ENCODE assay signal across 35 mouse cellular contexts in genomic region chr13:72961291-72961690, GRCm38 (mm10).
"Had no signal": no experiment of that assay in that cellular context is flagged by ENCODE, and none has a peak within 500 bp of the region (broad histone marks: within the 10 kb centered on the region; RNA-seq: fewer than 3 reads in every experiment).

No protein-coding gene starts in this region.

- H3K4me3 ChIP-seq: heart, embryonic 10.5 days; heart, embryonic 12.5 days; heart, embryonic 13.5 days; heart, embryonic 15.5 days; hindbrain, embryonic 10.5 days; hindbrain, embryonic 12.5 days; hindbrain, embryonic 13.5 days; hindbrain, embryonic 15.5 days; intestine, embryonic 15.5 days; kidney, embryonic 15.5 days; layer of hippocampus, adult 2 months had no signal

- ATAC-seq: hindbrain, embryonic 16.5 days; hindbrain, postnatal 0 days; inflammation-experienced regulatory T-cells, adult 6 months; intestine, embryonic 15.5 days; intestine, embryonic 16.5 days; intestine, postnatal 0 days had no signal

- H3K36me3 ChIP-seq: heart, embryonic 10.5 days; heart, embryonic 12.5 days; heart, embryonic 13.5 days; heart, embryonic 15.5 days; hindbrain, embryonic 10.5 days; hindbrain, embryonic 12.5 days; hindbrain, embryonic 13.5 days; hindbrain, embryonic 15.5 days; intestine, embryonic 15.5 days; kidney, embryonic 15.5 days had no signal

- H3K9ac ChIP-seq: heart, embryonic 12.5 days; heart, embryonic 13.5 days; heart, embryonic 15.5 days; hindbrain, embryonic 12.5 days; hindbrain, embryonic 13.5 days; hindbrain, embryonic 14.5 days; hindbrain, embryonic 15.5 days; intestine, embryonic 15.5 days; kidney, embryonic 15.5 days had no signal

- DNase-seq: heart, postnatal 10 days; heart, postnatal 14 days; heart, postnatal 36 days; heart, postnatal 4 days; kidney, adult 11 months; kidney, adult 18-20 months; kidney, adult 2 months; kidney, adult 8-10 months; kidney, adult 9 months; kidney, postnatal 10 days; kidney, postnatal 14 days; kidney, postnatal 25 days; kidney, postnatal 36 days; kidney, postnatal 4 days; layer of hippocampus, adult 9-11 months; layer of hippocampus, postnatal 36 days had no signal

- H3K4me2 ChIP-seq: heart, embryonic 11.5 days; heart, embryonic 12.5 days; heart, embryonic 13.5 days; heart, embryonic 15.5 days; hindbrain, embryonic 12.5 days; hindbrain, embryonic 13.5 days; hindbrain, embryonic 14.5 days; hindbrain, embryonic 15.5 days; intestine, embryonic 15.5 days; kidney, embryonic 15.5 days had no signal

- H3K4me1 ChIP-seq: heart, embryonic 10.5 days; heart, embryonic 12.5 days; heart, embryonic 13.5 days; heart, embryonic 15.5 days; intestine, embryonic 15.5 days had no signal

- H3K27me3 ChIP-seq: heart, embryonic 15.5 days; intestine, embryonic 15.5 days had no signal

- H3K9me3 ChIP-seq: heart, embryonic 10.5 days; heart, embryonic 12.5 days; heart, embryonic 13.5 days; heart, embryonic 15.5 days; hindbrain, embryonic 10.5 days; hindbrain, embryonic 12.5 days; hindbrain, embryonic 13.5 days; hindbrain, embryonic 15.5 days; intestine, embryonic 15.5 days; kidney, embryonic 15.5 days had no signal

- H3K27ac ChIP-seq: heart, embryonic 10.5 days; heart, embryonic 13.5 days; heart, embryonic 15.5 days; hindbrain, embryonic 10.5 days; hindbrain, embryonic 12.5 days; hindbrain, embryonic 13.5 days; hindbrain, embryonic 14.5 days; hindbrain, embryonic 15.5 days; hindbrain, postnatal 0 days; intestine, embryonic 15.5 days; kidney, embryonic 15.5 days; kidney, postnatal 0 days; layer of hippocampus, adult 2 months had no signal
